Mouse (Mus musculus): ENCODE data around the gene Carm1. TPM values are rescaled to one million over a fixed set of nuclear protein-coding genes. Genes with fewer than 3 reads are reported as not detected.

Carm1 gene
- polyA plus RNA-seq (2012; ENCODE audit: insufficient read depth, insufficient read length, low replicate concordance, missing spikeins), result not detected in 2 replicates

GRCm38 (mm10) chr9:21546789-21547074 is at the start of gene Carm1:
Carm1 (plus strand) TSS chr9:21546894.
- peak within 1 kb of the TSS; percentile 87 for H3K27ac ChIP-seq (ENCODE audit: insufficient read depth, low read depth, low read length)
- TF ChIP-seq CTCF (IDR thresholded peaks at IDR 0.05; ENCODE audit: insufficient read depth, low read depth, low read length), result peak; percentile 71; the same call in 1 of the 2 replicates
- no peak for TF ChIP-seq POLR2A (IDR thresholded peaks at IDR 0.05; ENCODE audit: insufficient read depth, low read depth, low read length)
- peak within 1 kb of the TSS; percentile 88 for H3K4me3 ChIP-seq (ENCODE audit: insufficient read depth, low read depth, low read length)
- 34% methylated on average over 52 of the region's 52 CpGs for WGBS
- H3K4me1 ChIP-seq (ENCODE audit: control insufficient read depth, insufficient read depth, low read length), result peaks cover 3% of the 10 kb centered on the region; the same call in 1 of the 2 replicates

GRCm38 (mm10) chr9:21497050-21497542 is 49.6 kb upstream of the Carm1 start:
- TF ChIP-seq CTCF (IDR thresholded peaks at IDR 0.05; ENCODE audit: insufficient read depth, low read depth, low read length) (no peak), POLR2A (IDR thresholded peaks at IDR 0.05; ENCODE audit: insufficient read depth, low read depth, low read length) (no peak)
- Histone ChIP-seq H3K4me3 (ENCODE audit: insufficient read depth, low read depth, low read length) (no peak overlapping the region), H3K4me1 (ENCODE audit: control insufficient read depth, insufficient read depth, low read length) (peaks cover 39% of the 10 kb centered on the region), H3K27ac (ENCODE audit: insufficient read depth, low read depth, low read length) (no peak overlapping the region)
- WGBS, result 88% methylated on average over 16 of the region's 16 CpGs

GRCm38 (mm10) chr9:21497664-21498063 is 49.0 kb upstream of the Carm1 start:
- TF ChIP-seq CTCF (IDR thresholded peaks at IDR 0.05; ENCODE audit: insufficient read depth, low read depth, low read length) (no peak), POLR2A (IDR thresholded peaks at IDR 0.05; ENCODE audit: insufficient read depth, low read depth, low read length) (no peak)
- H3K4me3 ChIP-seq (ENCODE audit: insufficient read depth, low read depth, low read length), result no peak overlapping the region
- peaks cover 39% of the 10 kb centered on the region for H3K4me1 ChIP-seq (ENCODE audit: control insufficient read depth, insufficient read depth, low read length)
- 54% methylated on average over 2 of the region's 2 CpGs for WGBS
- H3K27ac ChIP-seq (ENCODE audit: insufficient read depth, low read depth, low read length), result no peak overlapping the region

GRCm38 (mm10) chr9:21498284-21498902 is 48.3 kb upstream of the Carm1 start:
- no peak overlapping the region for H3K4me3 ChIP-seq (ENCODE audit: insufficient read depth, low read depth, low read length)
- H3K4me1 ChIP-seq (ENCODE audit: control insufficient read depth, insufficient read depth, low read length), result peaks cover 39% of the 10 kb centered on the region
- WGBS, result 83% methylated on average over 12 of the region's 12 CpGs
- no peak for TF ChIP-seq POLR2A (IDR thresholded peaks at IDR 0.05; ENCODE audit: insufficient read depth, low read depth, low read length)
- no peak for TF ChIP-seq CTCF (IDR thresholded peaks at IDR 0.05; ENCODE audit: insufficient read depth, low read depth, low read length)
- H3K27ac ChIP-seq (ENCODE audit: insufficient read depth, low read depth, low read length), result no peak overlapping the region

GRCm38 (mm10) chr9:21503352-21503751 is 43.3 kb upstream of the Carm1 start:
- 94% methylated on average over 8 of the region's 8 CpGs for WGBS
- Histone ChIP-seq H3K4me1 (ENCODE audit: control insufficient read depth, insufficient read depth, low read length) (0 out of 2 replicates have a peak, but pooled peaks cover 2% of the 10 kb centered on the region), H3K27ac (ENCODE audit: insufficient read depth, low read depth, low read length) (no peak overlapping the region), H3K4me3 (ENCODE audit: insufficient read depth, low read depth, low read length) (no peak overlapping the region)
- TF ChIP-seq CTCF (IDR thresholded peaks at IDR 0.05; ENCODE audit: insufficient read depth, low read depth, low read length) (no peak), POLR2A (IDR thresholded peaks at IDR 0.05; ENCODE audit: insufficient read depth, low read depth, low read length) (no peak)

GRCm38 (mm10) chr9:21505767-21506166 is 40.9 kb upstream of the Carm1 start:
- H3K4me1 ChIP-seq (ENCODE audit: control insufficient read depth, insufficient read depth, low read length), result peaks cover 8% of the 10 kb centered on the region
- TF ChIP-seq POLR2A (IDR thresholded peaks at IDR 0.05; ENCODE audit: insufficient read depth, low read depth, low read length) (no peak), CTCF (IDR thresholded peaks at IDR 0.05; ENCODE audit: insufficient read depth, low read depth, low read length) (no peak)
- no peak overlapping the region for H3K4me3 ChIP-seq (ENCODE audit: insufficient read depth, low read depth, low read length)
- H3K27ac ChIP-seq (ENCODE audit: insufficient read depth, low read depth, low read length), result no peak overlapping the region

GRCm38 (mm10) chr9:21507753-21508430 is 38.8 kb upstream of the Carm1 start:
- WGBS, result 86% methylated on average over 15 of the region's 15 CpGs
- Histone ChIP-seq H3K27ac (ENCODE audit: insufficient read depth, low read depth, low read length) (no peak overlapping the region), H3K4me1 (ENCODE audit: control insufficient read depth, insufficient read depth, low read length) (peaks cover 8% of the 10 kb centered on the region), H3K4me3 (ENCODE audit: insufficient read depth, low read depth, low read length) (no peak overlapping the region)
- TF ChIP-seq POLR2A (IDR thresholded peaks at IDR 0.05; ENCODE audit: insufficient read depth, low read depth, low read length) (no peak), CTCF (IDR thresholded peaks at IDR 0.05; ENCODE audit: insufficient read depth, low read depth, low read length) (no peak)

- 76% methylated on average over 7 of the region's 7 CpGs for WGBS
- peaks cover 8% of the 10 kb centered on the region for H3K4me1 ChIP-seq (ENCODE audit: control insufficient read depth, insufficient read depth, low read length)
- no peak for TF ChIP-seq POLR2A (IDR thresholded peaks at IDR 0.05; ENCODE audit: insufficient read depth, low read depth, low read length)
- no peak for TF ChIP-seq CTCF (IDR thresholded peaks at IDR 0.05; ENCODE audit: insufficient read depth, low read depth, low read length)
- no peak overlapping the region for H3K27ac ChIP-seq (ENCODE audit: insufficient read depth, low read depth, low read length)
- 0 out of 2 replicates have a peak overlapping the region, but pooled peaks have one; percentile 2 for H3K4me3 ChIP-seq (ENCODE audit: insufficient read depth, low read depth, low read length)
These were observed 37.8 kb upstream of the Carm1 start for GRCm38 (mm10) chr9:21508871-21509404.
